In the genomic region with DNA sequence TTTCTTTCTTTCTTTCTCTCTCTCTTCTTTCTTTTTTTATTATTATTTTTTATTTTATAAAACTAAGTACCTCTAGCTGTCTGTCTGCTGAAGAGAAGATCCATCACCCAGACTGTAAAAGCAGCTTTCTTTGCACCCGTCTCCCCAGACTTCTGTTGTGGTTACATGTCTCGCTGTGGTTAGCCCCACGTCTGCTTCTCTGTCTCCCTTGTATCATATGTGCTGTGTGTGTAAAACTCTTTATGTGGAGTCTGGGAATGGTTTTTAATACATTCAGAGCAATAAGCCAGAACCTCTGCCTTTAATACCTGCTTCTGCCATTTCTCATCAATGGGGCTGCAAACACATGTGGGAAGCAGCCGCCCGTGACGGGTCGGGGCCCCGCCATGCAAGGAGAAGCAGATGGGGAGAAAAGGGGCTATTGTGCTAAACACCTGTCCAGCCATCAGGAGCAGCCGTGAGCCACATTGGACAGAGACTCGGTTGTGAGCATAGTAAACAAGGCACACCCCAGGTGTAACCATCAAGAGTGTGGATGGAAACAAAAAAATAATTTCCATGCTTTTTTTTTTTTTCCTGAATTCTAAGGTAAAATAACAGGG, we compare ENCODE assay signal across 12 mouse cellular contexts.
A peak's percentile ranks its signal among the peaks of the same experiment; 100 is the strongest.
DNase-seq lines count a peak whose midpoint lies in the region; ATAC-seq and TF ChIP-seq lines count a peak whose summit lies in the region.
"Had no signal": no experiment of that assay in that cellular context is flagged by ENCODE, and none has a peak within 500 bp of the region (broad histone marks: within the 10 kb centered on the region; RNA-seq: fewer than 3 reads in every experiment).

No protein-coding gene starts in this region.

- 60% methylated on average over 10 of the region's 10 CpGs for WGBS in hindbrain, embryonic 13.5 days
- WGBS in hindbrain, embryonic 10.5 days, result 74% methylated on average over 10 of the region's 10 CpGs
- WGBS in embryonic facial prominence, embryonic 11.5 days, result 43% methylated on average over 10 of the region's 10 CpGs
- 75% methylated on average over 10 of the region's 10 CpGs for WGBS in lung, adult 2 months

- ATAC-seq in hindbrain, embryonic 13.5 days (ENCODE audit: low FRiP score), result 0 out of 2 replicates have a peak, but pooled peaks have one; percentile 32
- ATAC-seq in embryonic facial prominence, embryonic 11.5 days (replicated peaks; ENCODE audit: insufficient number of reproducible peaks, low FRiP score, low TSS enrichment, low read depth), result no peak

- no peak overlapping the region for H3K27ac ChIP-seq in hindbrain, embryonic 13.5 days
- no peak overlapping the region for H3K27ac ChIP-seq in hindbrain, embryonic 10.5 days
- no peak overlapping the region for H3K27ac ChIP-seq in embryonic facial prominence, embryonic 11.5 days (replicated peaks; ENCODE audit: low read depth, low read length)
- H3K27ac ChIP-seq: hindbrain, embryonic 15.5 days; layer of hippocampus, adult 2 months; liver, embryonic 14.5 days had no signal

- TF ChIP-seq POLR2A in lung, adult 2 months (IDR thresholded peaks at IDR 0.05; ENCODE audit: borderline replicate concordance, extremely low read depth, low read depth, low read length), result no peak

- H3K4me3 ChIP-seq in hindbrain, embryonic 13.5 days, result no peak overlapping the region
- H3K4me3 ChIP-seq in hindbrain, embryonic 10.5 days, result no peak overlapping the region
- H3K4me3 ChIP-seq in embryonic facial prominence, embryonic 11.5 days (ENCODE audit: low read depth, low read length), result no peak overlapping the region
- H3K4me3 ChIP-seq in lung, adult 2 months (replicated peaks; ENCODE audit: extremely low read depth, low read depth, low read length), result no peak overlapping the region
- H3K4me3 ChIP-seq: hindbrain, embryonic 15.5 days; layer of hippocampus, adult 2 months had no signal

- no peaks in the 10 kb centered on the region for H3K27me3 ChIP-seq in hindbrain, embryonic 13.5 days
- H3K27me3 ChIP-seq in hindbrain, embryonic 10.5 days (ENCODE audit: insufficient read depth, poor library complexity, severe bottlenecking), result no peaks in the 10 kb centered on the region
- no peaks in the 10 kb centered on the region for H3K27me3 ChIP-seq in embryonic facial prominence, embryonic 11.5 days (ENCODE audit: control insufficient read depth, insufficient read depth, low read length)
- H3K27me3 ChIP-seq: hindbrain, embryonic 15.5 days had no signal

- no peak for DNase-seq in hindbrain, embryonic 10.5 days (ENCODE audit: low spot score)
- peak; percentile 62 for DNase-seq in CD4-positive helper T cell, adult 2 months (ENCODE audit: low read depth, low spot score)
- DNase-seq in embryonic facial prominence, embryonic 11.5 days (ENCODE audit: low spot score), result peak; percentile 51
- DNase-seq in neural tube, embryonic 10.5 days (ENCODE audit: extremely low spot score, low spot score), result peak; percentile 51
- no peak for DNase-seq in cerebellum, adult 8-10 months
- DNase-seq in lung, adult 2 months, result no peak
- no peak for DNase-seq in adrenal gland, postnatal 14 days
- DNase-seq: right cerebral cortex, postnatal 14 days had no signal

- H3K36me3 ChIP-seq in hindbrain, embryonic 13.5 days, result no peaks in the 10 kb centered on the region
- no peaks in the 10 kb centered on the region for H3K36me3 ChIP-seq in hindbrain, embryonic 10.5 days
- H3K36me3 ChIP-seq in embryonic facial prominence, embryonic 11.5 days (replicated peaks; ENCODE audit: control insufficient read depth, insufficient read depth, low read depth, low read length), result no peaks in the 10 kb centered on the region
- H3K36me3 ChIP-seq: hindbrain, embryonic 15.5 days had no signal

- 0 out of 2 replicates have a peak, but pooled peaks cover 8% of the 10 kb centered on the region for H3K4me1 ChIP-seq in hindbrain, embryonic 13.5 days (replicated peaks)
- peaks cover 11% of the 10 kb centered on the region; the same call in 1 of the 2 replicates for H3K4me1 ChIP-seq in hindbrain, embryonic 10.5 days (replicated peaks)
- H3K4me1 ChIP-seq in embryonic facial prominence, embryonic 11.5 days (ENCODE audit: control insufficient read depth, insufficient read depth, low read length), result no peaks in the 10 kb centered on the region; the same call in 1 of the 2 replicates
- H3K4me1 ChIP-seq in lung, adult 2 months (ENCODE audit: control insufficient read depth, insufficient read depth, low read length), result no peaks in the 10 kb centered on the region
- H3K4me1 ChIP-seq: hindbrain, embryonic 15.5 days had no signal

- no peak for TF ChIP-seq CTCF in lung, adult 2 months (IDR thresholded peaks at IDR 0.05; ENCODE audit: insufficient read depth, low read length)

- H3K4me2 ChIP-seq in hindbrain, embryonic 13.5 days, result no peak overlapping the region
- H3K4me2 ChIP-seq in embryonic facial prominence, embryonic 11.5 days (ENCODE audit: low read depth, low read length), result no peak overlapping the region
- H3K4me2 ChIP-seq: hindbrain, embryonic 15.5 days had no signal

- H3K9me3 ChIP-seq in hindbrain, embryonic 13.5 days, result no peaks in the 10 kb centered on the region
- no peaks in the 10 kb centered on the region for H3K9me3 ChIP-seq in hindbrain, embryonic 10.5 days
- no peaks in the 10 kb centered on the region for H3K9me3 ChIP-seq in embryonic facial prominence, embryonic 11.5 days (replicated peaks; ENCODE audit: control insufficient read depth, low read length)
- H3K9me3 ChIP-seq: hindbrain, embryonic 15.5 days had no signal

- no peak overlapping the region for H3K9ac ChIP-seq in hindbrain, embryonic 13.5 days
- no peak overlapping the region for H3K9ac ChIP-seq in embryonic facial prominence, embryonic 11.5 days (replicated peaks; ENCODE audit: low read length)
- H3K9ac ChIP-seq: hindbrain, embryonic 15.5 days; liver, embryonic 14.5 days had no signal

Comparison
In these comparisons a context has a peak if more than half of its experiments do, and no peak if none do; other contexts are left out.
1. DNase-seq: peak in CD4-positive helper T cell, adult 2 months (single experiment), embryonic facial prominence, embryonic 11.5 days (single experiment) and neural tube, embryonic 10.5 days (single experiment); none in hindbrain, embryonic 10.5 days (single experiment), cerebellum, adult 8-10 months (single experiment), lung, adult 2 months (single experiment) and adrenal gland, postnatal 14 days (single experiment).